Mouse (Mus musculus) telencephalon, adult 2 months (tissue): Measurements from ENCODE around the gene Mat1a.

Experiments used
- DNase-seq: peaks from one replicate; pipeline ENCODE4 v3.0.0-alpha.2; 2011; ENCODE audit warnings: low read depth, low spot score

The Mat1a gene

GRCm38 (mm10) chr14:41140686-41141085 lies 35.9 kb downstream of the Mat1a start:
- DNase-seq = no peak

GRCm38 (mm10) chr14:41146035-41146434 lies 41.2 kb downstream of the Mat1a start:
- DNase-seq = no peak

DNA sequence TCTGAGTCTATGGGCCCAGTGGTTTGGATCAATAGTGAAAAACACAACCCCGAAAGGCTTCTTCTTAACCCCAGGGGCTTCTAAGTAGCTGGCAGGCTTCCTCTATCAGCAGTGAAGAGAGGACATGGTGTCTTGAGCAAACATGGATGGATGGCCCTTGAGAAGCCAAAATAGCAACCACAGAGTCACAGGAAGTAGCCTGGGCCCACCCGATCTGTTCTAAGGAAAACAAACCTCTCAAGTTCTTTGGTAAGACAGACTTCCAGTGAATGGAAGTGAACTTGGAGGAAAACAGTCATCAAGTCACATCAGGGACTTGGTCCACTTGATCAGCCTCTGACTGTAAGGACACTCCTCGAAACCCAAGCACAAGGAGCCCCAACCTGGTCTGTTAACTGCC lies 42.1 kb downstream of the Mat1a start:
- DNase-seq = no peak

DNA sequence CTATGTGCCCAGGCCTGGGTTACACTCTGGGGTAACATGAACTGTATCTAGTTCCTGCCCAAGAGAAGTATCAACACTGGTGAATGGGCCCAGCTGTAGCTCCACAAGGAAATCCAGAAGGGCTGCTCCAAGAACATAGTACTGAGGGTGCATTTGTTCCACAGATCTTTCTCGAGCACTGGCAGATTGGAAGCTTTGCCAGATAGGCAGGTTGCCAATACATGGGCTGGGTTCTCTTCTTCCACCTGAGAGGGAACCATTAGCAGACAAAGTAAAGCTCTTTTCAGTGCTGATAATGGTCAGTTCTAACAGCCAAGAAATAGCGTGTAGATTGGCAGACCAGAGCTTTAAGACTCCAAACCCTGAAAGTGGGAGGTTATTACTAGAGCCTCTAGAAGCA lies 42.5 kb downstream of the Mat1a start:
- no peak for DNase-seq

GRCm38 (mm10) chr14:41151220-41151898 lies 46.5 kb downstream of the Mat1a start, which contains the start of gene Mbl1:
Gene Mbl1, plus strand, starts transcription at chr14:41151458.
- DNase-seq = no peak

DNA sequence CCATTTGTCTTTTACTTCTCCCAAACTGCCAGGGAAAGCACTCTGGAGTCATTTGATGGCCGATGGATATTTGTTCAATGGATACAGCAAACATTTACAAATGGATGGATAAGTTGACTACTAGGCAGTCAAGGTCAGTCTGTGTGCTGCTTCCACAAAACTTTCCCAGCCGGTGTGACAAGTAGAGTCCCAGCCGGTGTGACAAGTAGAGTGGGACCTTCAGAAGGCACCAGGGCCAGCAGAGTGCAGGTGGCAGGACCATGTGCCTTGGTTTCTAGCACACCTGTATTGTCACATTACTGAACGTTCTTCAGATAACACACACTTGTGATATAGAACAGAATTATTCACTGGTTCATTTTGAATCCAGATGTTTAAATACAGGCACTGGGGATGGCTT lies 55.2 kb downstream of the Mat1a start:
- no peak for DNase-seq

- DNase-seq = no peak
These were observed 55.9 kb downstream of the Mat1a start for GRCm38 (mm10) chr14:41160743-41161142.

DNA sequence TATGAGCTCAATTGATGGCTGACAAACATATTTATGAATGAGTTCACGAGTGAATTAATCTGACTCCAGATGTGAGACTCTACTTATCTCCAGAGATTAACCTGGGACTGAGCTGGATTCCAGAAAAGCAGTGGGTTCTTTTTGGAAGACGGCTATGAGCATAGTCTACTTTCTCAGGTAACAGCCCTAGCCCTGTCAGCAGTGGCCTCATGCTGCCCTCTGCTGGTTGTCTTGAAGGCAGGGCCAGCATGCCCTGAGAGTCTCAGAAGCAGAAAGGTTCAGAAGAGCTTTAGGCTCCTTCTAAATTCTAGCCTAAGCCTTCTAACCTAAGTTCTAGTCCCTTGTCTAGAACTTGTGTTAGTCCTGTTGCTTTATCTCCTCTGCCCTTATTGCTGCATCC lies 57.8 kb downstream of the Mat1a start:
- peak; percentile 5 for DNase-seq

DNA sequence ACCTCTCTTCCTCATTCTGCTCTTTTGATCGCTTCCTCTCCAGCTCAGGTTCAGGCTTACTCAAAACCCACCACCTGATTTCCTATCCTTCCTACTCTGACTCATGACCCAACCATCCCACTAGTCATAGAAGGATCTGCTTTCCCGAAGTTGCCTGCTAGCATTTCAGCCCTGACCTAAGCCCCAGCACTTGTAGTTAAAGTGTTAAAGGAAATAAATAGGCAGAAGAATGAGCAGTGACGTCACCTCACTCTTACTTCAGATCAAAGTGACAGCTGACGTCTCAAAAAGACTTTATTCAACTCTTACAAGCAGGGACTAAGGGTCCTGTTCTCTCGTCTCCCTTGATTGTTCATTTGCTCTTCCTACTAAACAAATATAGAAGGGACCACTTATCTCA lies 62.4 kb downstream of the Mat1a start:
- no peak for DNase-seq

- DNase-seq = no peak
These were observed 63.7 kb downstream of the Mat1a start for GRCm38 (mm10) chr14:41168567-41168966.

GRCm38 (mm10) chr14:41170514-41170913 lies 65.7 kb downstream of the Mat1a start:
- DNase-seq = no peak
